Mouse (Mus musculus) E14TG2a.4 (cell line): ENCODE measurements around the gene Bclaf1.

Source experiments
- CTCF ChIP-seq: conservative IDR thresholded peaks from 2 replicates; pipeline ENCODE4 v1.5.1; 2014; ENCODE audit warnings: low read length
- POU5F1 ChIP-seq: IDR thresholded peaks from 2 replicates; pipeline ENCODE4 v1.6.1; 2014; ENCODE audit warnings: low read length, borderline replicate concordance

- TF ChIP-seq CTCF (no peak), POU5F1 (no peak)
Observed at GRCm38 (mm10) chr10:20311918-20312735, at the start of gene Bclaf1.
